Mouse (Mus musculus) liver, adult 2 months (tissue): Measurements from ENCODE around the gene Nostrin.

Experiments
- CTCF ChIP-seq: fragments of 200-500 bp; IDR thresholded peaks from 2 replicates; pipeline ENCODE4 v1.5.1; 2011; ENCODE audit warnings: low read depth, low read length, control low read depth
- POLR2A ChIP-seq: fragments of 200-500 bp; IDR thresholded peaks from 2 replicates; pipeline ENCODE4 v1.6.1; 2011; ENCODE audit warnings: low read length, control low read depth; ENCODE audit not compliant: insufficient read depth; ENCODE audit errors: extremely low read depth

GRCm38 (mm10) chr2:69137406-69138084 is 1.9 kb downstream of the Nostrin start:
- TF ChIP-seq CTCF (no peak), POLR2A (no peak)
